Mouse (Mus musculus): Measurements from ENCODE around the gene Llgl2. TPM values are rescaled to one million over a fixed set of nuclear protein-coding genes. Genes with fewer than 3 reads are reported as not detected.
"Not testable (repeated sequence)": the region's sequence is repeated elsewhere in the genome, so short reads cannot be mapped to it uniquely, and the experiment has no call there.

The Llgl2 gene
- total RNA-seq, 2 experiments from 2014 or later: 6.3 to 8.1 TPM

DNA sequence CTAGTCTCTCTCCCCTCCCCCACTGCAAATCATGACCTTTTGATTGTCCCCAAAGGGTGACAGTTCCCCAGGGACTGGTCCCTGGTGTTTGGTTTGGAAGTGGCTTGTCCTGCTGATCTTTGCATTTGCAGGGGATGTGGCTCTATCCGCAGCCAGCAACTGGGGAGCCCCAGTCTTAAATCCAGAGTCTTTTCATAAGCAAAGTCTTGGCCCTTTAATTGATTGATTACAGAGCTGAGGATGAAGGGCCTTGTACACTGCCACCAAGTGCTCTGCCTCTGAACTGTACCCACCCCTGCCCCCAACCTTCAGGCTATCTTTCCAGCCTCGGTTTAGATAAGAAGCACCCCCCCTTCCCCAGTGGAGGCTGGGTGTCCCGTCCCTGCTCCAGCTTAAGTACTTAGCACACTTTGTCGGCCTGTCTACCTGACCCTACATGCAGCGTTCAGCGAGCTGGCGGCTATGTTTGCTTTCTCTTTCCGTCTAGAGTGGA lies 9.2 kb downstream of the Llgl2 start:
- DNase-seq (ENCODE audit: low spot score): no peak

DNA sequence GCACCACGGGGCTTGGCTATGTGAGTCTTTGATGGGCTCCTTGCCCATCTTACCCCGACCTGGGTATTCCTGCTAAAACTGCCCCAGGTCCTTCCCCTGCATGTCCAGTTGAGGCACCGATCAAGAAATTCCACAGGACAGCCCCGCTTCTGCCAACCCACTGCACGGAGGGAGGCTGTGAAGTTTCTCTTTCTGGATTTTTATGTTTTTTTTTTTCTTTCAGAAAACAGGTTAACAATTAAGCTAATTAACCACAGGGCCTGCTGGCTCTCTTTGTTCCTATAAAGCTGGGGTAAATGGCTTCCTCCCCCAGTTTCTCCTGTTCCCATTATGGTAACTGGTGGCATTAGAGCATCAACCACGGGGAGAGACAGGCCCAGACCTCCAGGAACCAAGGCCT lies 10.2 kb downstream of the Llgl2 start:
- no peak for DNase-seq (ENCODE audit: low spot score)

DNA sequence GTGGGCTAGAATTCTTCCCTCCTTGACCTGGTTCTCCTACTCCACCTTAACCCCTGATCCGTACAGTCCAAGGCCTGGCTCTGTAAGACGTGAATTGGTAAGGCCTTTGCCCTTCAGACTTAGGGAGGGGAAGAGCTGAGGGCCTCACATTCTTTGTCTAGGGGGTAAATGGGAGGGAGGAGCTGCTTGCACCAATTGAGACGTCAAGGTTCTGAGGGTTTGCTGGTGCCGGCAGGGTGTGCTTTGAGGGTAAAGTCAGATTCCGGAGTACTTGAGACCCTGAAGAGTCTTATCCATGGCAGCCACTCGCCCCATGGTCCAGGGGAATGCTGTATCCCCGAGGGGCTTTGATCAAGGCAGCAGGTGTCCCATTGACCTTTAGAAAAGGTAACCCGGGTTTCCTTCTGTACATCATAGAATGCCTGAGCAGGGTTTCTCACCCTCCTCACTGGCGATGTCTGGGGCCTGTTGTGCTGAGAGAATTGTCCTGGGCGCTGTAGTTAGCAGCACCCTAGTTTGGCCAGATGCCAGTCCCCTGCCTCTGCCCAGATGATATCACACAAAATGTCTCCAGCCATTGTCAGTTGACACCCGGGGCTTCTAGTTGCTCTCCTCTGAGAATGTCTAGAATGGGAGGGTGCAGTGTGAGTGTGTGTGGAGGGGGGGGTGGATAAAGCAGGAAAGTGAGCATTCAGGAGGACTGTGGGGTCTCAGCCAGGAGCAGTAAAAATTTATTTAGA lies 13.0 kb downstream of the Llgl2 start:
- no peak for DNase-seq (ENCODE audit: low spot score)

DNA sequence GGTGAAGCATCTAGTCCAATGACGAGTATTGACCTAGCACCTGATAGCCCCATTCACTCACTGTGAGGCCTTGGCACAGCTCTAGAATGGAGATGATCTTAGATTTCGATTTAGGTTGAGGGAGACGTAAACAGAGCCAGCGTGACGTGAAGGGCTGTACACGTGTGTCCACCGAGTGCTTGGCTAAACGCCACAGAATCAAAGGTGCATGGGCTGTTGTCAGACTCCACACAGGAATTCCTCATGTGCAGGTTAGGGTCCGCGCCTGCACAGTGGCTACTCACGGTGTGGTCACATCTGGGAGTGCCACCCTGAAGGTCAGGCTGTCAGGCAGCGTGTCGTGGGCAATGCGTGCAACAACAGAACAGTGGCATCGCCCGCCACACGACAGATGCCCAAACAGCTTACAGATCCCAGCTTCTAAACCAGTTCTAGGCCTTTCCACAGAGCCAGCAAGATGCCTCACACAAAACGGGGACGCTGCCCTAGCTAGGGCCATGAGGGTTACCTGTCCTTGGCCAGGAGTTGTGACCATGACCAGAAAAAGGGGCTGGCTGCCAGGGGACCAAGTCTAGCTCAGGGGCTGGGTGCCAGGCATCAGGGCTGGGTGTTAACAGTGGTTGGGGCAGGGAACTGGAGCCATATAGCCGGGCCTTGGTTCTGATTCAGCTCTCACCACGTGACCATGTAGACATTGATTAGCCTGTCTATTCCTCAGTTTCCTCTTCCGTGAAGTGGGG lies 13.9 kb downstream of the Llgl2 start:
- DNase-seq (ENCODE audit: low spot score): no peak

DNA sequence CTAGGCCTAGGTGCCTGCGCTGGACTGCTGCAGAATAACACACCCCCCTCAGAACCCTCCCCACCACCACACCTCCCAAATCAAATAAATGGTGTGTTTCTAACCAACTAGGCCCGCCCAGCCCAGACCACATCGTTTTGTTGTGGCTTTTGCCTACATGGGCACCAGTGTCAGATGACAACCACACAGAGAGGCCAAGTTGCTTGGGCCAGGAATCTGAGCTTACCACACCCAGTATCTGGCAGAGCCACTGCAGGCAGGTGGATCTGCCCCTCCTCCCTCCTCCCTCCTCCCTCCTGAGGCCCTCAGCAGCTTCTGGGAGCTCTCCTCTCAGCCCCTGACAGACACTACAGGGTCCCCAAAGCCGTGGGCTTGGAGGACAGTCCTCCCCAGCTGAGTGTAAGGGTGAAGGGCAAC lies 15.1 kb downstream of the Llgl2 start:
- peak; percentile 71 for DNase-seq (ENCODE audit: low spot score)

DNA sequence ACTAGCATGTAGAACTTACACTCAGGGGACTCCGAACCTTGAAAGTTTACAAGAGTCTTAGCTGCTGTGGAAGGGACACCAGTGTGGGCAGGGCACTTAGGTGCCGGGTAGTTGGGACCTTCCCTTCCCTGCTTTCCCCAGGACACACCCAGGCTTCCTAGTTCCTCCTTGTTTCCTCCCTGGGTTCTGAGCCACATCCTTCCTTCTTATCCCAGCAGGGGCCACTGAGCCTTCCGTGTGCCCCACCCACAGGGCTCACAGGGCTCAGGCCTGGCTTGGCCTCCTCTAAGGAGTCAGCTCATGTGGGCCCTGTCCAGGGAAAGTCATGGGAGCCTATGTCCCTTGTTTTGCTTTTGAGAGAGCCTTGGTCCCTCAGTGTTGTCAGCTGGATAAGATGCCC lies 15.9 kb downstream of the Llgl2 start:
- no peak for DNase-seq (ENCODE audit: low spot score)

DNA sequence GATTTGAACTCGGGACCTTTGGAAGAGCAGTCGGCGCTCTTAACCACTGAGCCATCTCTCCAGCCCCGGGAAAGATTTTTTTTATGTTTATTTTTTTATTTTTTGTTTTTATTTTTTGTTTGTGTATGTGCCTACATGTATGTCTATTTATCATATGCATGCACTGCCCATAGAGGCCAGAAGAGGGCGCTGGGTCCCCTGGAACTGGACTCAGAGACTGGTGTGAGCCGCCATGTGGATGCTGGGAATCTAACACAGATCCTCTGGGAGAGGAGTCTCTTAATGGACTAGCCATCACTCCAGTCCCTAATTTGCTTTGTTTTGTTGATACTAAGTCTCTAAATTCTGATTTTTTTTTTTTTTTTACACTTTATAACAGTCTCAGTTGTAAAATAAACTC lies 17.2 kb downstream of the Llgl2 start:
- DNase-seq (ENCODE audit: low spot score): no peak

DNA sequence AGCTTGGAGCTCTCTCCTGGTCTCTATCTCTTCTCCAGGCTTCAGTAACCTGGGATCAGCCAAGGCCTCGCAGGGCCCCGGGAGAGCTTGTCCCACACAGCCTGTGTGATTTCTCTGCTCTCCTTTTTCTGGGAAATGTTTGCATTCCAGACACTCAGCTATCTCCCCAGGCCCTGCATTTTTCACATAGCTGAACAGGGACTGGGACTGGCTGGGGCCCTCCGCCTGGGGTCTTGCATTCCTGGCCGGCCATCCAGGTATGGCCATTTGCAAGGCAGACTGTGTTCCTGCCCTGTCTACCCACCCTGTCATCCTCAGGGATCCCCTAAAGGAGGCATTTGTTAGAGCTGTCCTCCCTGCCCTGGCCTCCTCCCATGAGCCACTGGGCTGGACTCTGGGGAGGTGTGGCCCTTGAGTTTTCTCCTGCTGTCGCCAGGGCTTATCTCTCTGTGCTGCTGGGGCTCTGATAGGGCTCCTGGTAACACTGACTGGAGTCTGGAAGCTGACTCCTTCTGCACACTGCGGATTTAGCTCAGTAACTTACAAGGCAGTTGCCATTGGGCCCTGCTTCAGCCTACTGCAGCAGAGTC lies 18.2 kb downstream of the Llgl2 start:
- DNase-seq (ENCODE audit: low spot score): no peak

DNA sequence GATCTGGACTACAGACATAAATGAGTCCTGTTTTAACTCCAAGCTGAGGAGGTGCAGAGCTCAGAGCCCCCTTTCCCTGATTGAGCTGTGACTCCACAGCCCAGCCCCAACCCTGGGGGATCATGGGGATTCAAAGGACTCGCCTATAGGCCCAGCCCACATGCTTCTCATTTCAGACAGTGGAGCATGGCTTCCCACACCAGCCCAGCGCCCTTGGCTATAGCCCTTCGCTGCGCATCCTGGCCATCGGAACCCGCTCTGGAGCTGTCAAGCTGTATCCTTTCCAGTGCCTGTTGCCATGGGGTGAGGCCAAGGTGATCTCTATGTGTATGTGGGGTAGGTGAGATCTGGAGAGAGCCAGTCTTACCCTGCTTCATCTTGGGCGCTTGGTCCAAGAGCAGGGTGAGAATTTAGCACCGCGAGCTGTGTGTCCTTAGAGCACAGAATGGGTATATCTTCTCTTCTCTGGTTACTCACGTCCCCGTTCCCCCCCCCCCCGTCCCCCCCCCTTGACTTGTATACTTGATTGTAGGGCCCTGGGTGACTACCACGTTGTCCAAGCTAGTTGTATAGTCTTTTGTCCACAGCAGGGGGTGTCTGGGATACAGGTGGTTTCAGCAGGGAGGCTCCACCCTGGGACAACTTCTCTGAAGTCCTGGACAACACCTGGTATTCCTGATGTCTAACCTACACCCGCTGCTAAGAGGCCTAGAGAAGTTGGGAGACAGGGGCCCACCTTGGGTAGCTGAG lies 19.5 kb downstream of the Llgl2 start:
- DNase-seq (ENCODE audit: low spot score): no peak

DNA sequence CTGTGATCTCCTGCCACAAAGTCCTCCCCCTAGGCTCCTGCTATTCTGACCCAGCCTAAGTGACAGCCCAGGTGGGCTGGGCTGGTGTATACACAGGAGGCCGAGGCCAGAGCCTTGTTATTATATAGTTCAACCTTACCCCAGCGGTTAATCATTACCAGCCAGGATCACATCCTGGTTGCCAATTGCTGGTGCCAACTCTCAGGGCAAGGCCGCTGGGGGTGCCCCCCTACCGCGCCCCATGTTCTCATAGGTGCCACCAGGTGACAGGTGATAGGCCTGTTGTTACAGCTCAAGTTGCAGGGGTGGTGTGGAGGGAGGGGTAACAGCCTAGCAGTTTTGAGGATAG lies 20.0 kb downstream of the Llgl2 start:
- DNase-seq (ENCODE audit: low spot score): no peak

DNA sequence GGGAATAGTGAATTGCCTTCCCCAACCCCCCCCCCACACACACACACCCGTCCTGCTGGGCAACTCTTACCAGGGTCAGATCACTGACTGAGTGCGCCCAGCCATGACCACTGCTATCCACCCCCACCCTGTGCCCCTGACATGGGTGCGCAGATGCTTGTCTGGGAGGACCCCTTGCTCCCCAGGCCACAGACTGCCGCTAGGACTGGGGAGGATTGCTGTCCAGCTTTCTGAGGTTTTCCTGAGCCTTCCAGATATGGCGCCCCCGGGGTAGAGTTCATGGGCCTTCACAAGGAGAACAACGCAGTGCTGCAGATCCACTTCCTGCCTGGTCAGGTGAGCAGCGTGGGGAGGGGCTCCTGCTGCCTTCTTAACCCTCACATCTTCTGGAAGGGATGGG lies 20.4 kb downstream of the Llgl2 start:
- no peak for DNase-seq (ENCODE audit: low spot score)

DNA sequence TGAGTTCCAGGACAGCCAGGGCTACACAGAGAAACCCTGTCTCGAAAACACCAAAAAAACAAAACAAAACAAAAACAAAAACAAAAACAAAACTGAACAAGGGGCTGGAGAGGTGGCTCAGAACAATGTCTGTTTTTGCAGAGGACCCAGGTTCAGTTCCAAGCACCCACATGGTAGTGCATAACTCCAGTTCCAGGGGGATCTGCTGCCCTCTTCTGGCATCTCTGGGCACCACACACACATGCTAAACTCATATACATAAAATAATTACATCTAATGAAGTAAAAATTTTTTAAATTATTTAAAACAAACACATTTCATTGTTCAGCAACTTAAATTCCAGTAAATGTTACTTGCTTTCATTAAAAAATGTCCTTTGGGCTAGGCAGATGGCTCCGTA lies 22.0 kb downstream of the Llgl2 start:
- no peak for DNase-seq (ENCODE audit: low spot score)

DNA sequence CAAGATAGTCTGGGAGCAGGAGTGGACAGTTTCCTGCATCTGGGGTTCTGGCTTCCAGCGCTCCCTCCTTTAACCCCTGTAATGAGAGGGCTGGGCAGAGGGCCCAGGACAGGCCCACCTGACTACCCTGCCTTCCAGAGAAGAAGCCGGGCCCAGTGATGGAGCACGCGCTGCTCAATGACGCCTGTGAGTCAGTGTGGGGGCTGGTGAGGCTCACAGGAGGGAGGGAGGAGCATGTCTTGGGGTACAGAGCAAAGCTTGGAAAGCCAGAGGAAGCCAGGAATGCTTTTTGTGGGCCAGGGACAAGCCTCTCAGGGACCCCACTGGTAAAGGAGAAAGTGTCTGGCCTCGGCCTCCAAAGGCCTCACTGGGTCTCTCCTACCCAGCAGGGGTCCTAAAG lies 30.8 kb downstream of the Llgl2 start:
- no peak for DNase-seq (ENCODE audit: low spot score)

DNA sequence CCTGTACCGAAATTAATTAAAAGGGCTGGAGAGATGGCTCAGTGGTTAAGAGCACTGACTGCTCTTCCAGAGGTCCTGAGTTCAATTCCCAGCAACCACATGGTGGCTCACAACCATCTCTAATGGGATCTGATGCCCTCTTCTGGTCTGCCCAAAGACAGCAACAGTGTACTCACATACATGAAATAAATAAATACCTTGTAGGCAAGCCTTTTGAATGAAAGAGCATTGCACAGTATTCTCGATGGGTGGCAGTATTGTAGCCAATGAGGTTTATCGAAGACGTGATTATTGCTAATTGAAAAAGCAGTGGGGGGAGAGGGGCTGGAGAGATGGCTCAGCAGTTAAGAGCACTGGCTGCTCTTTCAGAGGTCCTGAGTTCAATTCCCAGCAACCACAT lies 33.3 kb downstream of the Llgl2 start:
- not testable (repeated sequence) for DNase-seq (ENCODE audit: low spot score)

DNA sequence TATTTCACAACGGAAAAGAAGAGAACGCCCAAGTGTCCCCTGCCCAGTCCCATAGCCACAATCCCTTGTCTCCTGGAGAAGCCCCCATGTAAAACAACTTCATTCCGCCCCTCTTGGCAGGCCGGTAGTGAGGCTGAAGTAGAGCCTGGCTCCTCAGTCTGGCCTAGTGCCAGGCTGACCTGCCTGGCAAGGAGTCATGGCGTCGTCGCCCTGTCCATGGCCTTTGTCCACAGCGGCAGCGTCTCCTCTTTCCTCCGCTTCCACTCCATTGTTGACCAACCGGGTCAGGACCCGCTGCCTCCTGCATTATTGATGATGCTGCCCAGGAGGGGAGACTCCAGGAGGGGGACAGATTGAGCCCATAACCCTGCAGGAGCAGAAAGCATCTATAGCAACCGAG lies 34.1 kb downstream of the Llgl2 start:
- DNase-seq (ENCODE audit: low spot score): no peak

DNA sequence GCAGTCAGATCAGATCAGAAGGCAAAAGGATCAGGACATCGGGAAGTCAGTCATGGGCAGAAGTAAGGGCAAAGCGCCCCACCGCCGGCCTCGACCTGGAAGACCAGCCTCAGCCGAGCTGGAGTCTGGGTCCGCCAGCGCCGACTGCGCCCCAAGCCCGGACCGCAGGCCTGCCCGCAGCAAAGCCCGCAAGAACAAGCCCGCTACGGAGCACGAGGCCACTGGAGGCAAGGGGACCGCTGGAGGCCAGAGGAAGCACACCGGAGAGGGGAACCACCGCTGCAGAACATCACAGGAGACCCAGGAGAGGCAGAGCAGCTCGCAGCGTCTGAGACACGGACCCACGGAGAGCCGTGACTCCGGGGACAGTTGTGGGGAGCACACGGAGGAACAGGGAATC lies 34.5 kb downstream of the Llgl2 start, which contains the start of gene Myo15b:
Myo15b (plus strand) TSS at position 53 of the 400 bp plus-strand sequence.
- DNase-seq (ENCODE audit: low spot score): no peak

DNA sequence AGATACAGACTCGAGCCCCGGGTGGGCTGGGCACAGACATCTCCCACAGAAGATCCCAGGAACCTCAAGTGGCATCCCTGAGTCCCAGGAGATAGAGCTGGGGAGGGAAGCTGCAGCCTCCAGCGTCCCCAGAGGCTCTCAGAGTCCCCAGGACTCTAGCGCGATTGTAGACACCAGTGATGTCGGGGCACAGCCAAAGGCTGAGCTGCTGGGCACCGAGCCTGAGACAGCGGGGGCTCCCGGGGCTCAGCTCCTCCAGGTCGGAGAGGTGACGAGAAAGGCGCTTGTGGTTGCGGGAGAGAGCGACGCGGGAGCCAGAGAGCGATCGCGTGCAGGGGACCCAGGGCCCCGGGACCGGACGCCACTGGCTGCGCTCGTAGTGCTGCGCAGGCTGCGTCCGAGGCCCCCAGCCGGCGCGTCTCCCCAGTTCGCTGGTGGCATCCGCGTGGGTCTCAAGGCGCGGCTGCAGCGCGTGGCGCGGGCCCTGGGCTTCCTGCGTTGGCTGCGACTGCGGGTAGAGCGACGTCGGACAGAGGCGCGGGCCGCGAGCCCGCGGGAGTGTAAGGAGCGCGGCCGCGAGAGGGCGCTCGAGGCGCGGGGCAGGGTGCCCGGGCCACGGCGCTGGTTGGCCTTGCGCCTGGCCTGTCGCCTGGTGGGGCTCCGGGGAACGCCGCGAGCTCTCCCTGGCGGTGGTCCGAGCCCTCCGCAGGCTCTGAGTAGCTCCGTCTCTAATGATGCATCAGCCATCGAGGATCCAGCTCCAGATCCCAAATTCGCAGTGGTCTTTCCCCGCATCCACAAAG lies 35.5 kb downstream of the Llgl2 start:
- peak; percentile 88 for DNase-seq (ENCODE audit: low spot score)

DNA sequence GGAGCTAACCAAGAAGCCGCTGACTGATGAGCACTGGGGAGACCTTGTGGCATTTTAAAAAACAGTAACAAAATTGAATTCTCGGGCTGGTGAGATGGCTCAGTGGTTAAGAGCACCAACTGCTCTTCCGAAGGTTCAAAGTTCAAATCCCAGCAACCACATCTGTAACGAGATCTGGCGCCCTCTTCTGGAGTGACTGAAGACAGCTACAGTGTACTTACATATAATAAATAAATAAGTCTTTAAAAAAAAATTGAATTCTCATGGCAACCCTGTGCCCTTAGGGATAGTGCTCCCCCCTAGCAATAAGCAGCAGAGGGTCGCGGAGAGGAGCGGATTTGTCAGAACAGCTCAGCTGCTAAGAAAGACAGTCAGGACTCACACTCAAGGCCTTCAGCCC lies 40.0 kb downstream of the Llgl2 start:
- DNase-seq (ENCODE audit: low spot score): no peak

DNA sequence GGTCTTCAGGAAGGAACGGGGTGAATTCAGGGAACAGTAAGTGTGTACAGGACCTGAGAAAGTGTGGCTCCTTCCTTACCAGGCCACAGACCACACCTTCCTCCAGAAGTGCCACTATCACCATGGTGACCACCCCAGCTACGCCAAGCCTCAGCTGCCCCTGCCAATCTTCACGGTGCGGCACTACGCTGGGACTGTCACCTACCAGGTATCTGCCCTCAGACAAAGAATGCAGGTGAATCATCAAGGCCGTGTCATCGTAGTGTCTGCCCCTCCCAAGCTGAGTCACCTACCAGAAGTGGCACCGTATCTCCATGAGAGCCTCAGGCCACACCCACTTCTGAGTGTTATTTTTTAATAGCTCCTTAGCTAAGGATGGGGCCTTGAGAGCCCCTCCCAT lies 45.5 kb downstream of the Llgl2 start:
- DNase-seq (ENCODE audit: low spot score): no peak

DNA sequence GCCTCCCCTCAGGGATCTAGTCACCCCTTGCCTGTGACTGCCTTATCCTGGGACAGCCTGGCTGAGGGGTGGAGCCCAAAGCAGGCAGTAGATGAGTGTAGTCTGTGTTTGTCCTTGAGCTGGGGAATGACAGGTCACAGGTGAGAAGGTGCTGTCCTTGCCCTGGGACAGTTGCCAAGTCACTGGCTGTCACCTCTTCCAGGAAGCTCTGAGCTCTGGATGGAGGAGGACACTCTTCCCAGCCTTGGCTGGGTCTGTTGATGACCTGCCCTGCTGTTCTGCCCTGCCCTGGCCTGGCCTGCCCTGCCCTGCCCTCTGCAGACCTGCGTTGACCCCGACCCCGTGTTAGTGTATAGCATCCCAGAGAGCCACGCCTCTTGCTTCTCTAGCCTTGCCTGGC lies 48.6 kb downstream of the Llgl2 start:
- no peak for DNase-seq (ENCODE audit: low spot score)

DNA sequence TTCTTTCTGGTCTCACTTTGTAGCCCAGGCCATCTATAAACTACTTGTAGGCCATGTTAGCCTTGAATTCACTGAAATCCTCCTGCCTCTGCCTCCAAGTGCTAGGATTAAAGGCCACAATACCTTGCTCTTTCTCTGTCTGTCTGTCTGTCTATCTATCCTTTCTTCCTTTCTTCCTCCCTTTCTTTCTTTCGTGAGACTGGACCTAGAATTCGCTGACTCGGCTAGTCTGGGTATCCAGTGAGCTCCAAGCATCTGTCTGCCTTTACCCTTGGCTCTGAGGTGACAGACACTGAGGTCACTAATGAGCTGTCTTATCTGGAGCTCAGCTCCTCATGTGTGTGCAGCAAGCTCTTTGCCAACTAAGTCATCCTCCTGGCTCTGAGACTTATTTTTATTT lies 52.1 kb downstream of the Llgl2 start:
- DNase-seq (ENCODE audit: low spot score): no peak

All from gastrocnemius, adult 18-20 months (tissue).